Mouse (Mus musculus): ENCODE data around the gene Pigr.

The Pigr gene

GRCm38 (mm10) chr1:130877889-130878614, 51.6 kb downstream of the Pigr start:
- DNase-seq (ENCODE audit: low read depth) = peak; percentile 34

- DNase-seq (ENCODE audit: low read depth) = no peak
Observed at GRCm38 (mm10) chr1:130879927-130880326, 53.4 kb downstream of the Pigr start.

- no peak for DNase-seq (ENCODE audit: low read depth)
Observed at GRCm38 (mm10) chr1:130883146-130883545, 56.7 kb downstream of the Pigr start.

- DNase-seq (ENCODE audit: low read depth) = no peak
Observed at GRCm38 (mm10) chr1:130887354-130887753, 60.9 kb downstream of the Pigr start, which contains the start of gene Il24. Il24 (minus strand) TSS chr1:130887454.

- DNase-seq (ENCODE audit: low read depth) = no peak
Observed at GRCm38 (mm10) chr1:130892446-130892845, 66.0 kb downstream of the Pigr start.

GRCm38 (mm10) chr1:130893329-130894040, 67.0 kb downstream of the Pigr start:
- DNase-seq (ENCODE audit: low read depth) = no peak

- no peak for DNase-seq (ENCODE audit: low read depth)
Observed at GRCm38 (mm10) chr1:130894468-130894867, 68.0 kb downstream of the Pigr start.
